Mouse (Mus musculus): Measurements from ENCODE around the gene Tmem131l. TPM values are rescaled to one million over a fixed set of nuclear protein-coding genes. Genes with fewer than 3 reads are reported as not detected.

Tmem131l gene
- polyA plus RNA-seq (2012; rRNA removed): 11.8 and 19.7 TPM in 2 replicates

GRCm38 (mm10) chr3:84039646-84040475 lies at the start of gene Tmem131l:
TSS of gene Tmem131l (minus strand) at chr3:84040175.

Other genes starting within 250 kb of the Tmem131l start
- 0.85 and 1.5 TPM in 2 replicates for gene Tlr2, start 198.4 kb downstream of the Tmem131l start, polyA plus RNA-seq (2012; rRNA removed)
- gene Mnd1, start 115.6 kb upstream of the Tmem131l start, polyA plus RNA-seq (2012; rRNA removed): 0.12 TPM in 1 of 2 replicates, not detected in the other
- gene Gm6525, start 133.9 kb upstream of the Tmem131l start, polyA plus RNA-seq (2012; rRNA removed): not detected in 2 replicates

Measured in stomach, adult 2 months (tissue).